Mouse (Mus musculus): ENCODE data around the gene Gm42417. TPM values are rescaled to one million over a fixed set of nuclear protein-coding genes. Genes with fewer than 3 reads are reported as not detected.

The Gm42417 gene
- polyA plus RNA-seq, 1 experiment from 2014 or later = 0.50 TPM

- ATAC-seq (ENCODE audit: low FRiP score) = no peak
- Histone ChIP-seq H3K36me3 (replicated peaks) (peaks cover 77% of the 10 kb centered on the region), H3K9ac (no peak overlapping the region), H3K27me3 (no peaks in the 10 kb centered on the region), H3K9me3 (no peaks in the 10 kb centered on the region), H3K27ac (peak overlapping the region; percentile 62), H3K4me1 (peaks cover 17% of the 10 kb centered on the region), H3K4me2 (no peak overlapping the region), H3K4me3 (replicated peaks) (no peak overlapping the region)
- WGBS = 92% methylated on average over 5 of the region's 5 CpGs
Observed at GRCm38 (mm10) chr1:36524058-36524457, 15.2 kb downstream of the Gm42417 start.

- H3K9ac ChIP-seq = no peak overlapping the region
- WGBS = 80% methylated on average over 9 of the region's 9 CpGs
- peaks cover 13% of the 10 kb centered on the region for H3K4me1 ChIP-seq
- no peaks in the 10 kb centered on the region for H3K9me3 ChIP-seq
- no peak overlapping the region for H3K4me2 ChIP-seq
- peaks cover 82% of the 10 kb centered on the region for H3K36me3 ChIP-seq (replicated peaks)
- H3K4me3 ChIP-seq (replicated peaks) = no peak overlapping the region
- ATAC-seq (ENCODE audit: low FRiP score) = no peak; the same call in 1 of the 2 replicates
- H3K27ac ChIP-seq = peak overlapping the region; percentile 62
- no peaks in the 10 kb centered on the region for H3K27me3 ChIP-seq
Observed at GRCm38 (mm10) chr1:36523332-36524013, 15.8 kb downstream of the Gm42417 start.

- ATAC-seq (ENCODE audit: low FRiP score) = no peak
- 92% methylated on average over 7 of the region's 7 CpGs for WGBS
- Histone ChIP-seq H3K4me2 (no peak overlapping the region), H3K4me3 (replicated peaks) (no peak overlapping the region), H3K27me3 (no peaks in the 10 kb centered on the region), H3K27ac (no peak overlapping the region), H3K4me1 (0 out of 2 replicates have a peak, but pooled peaks cover 2% of the 10 kb centered on the region), H3K9ac (no peak overlapping the region), H3K36me3 (replicated peaks) (peaks cover 86% of the 10 kb centered on the region), H3K9me3 (no peaks in the 10 kb centered on the region)
Observed at GRCm38 (mm10) chr1:36522210-36522609, 17.0 kb downstream of the Gm42417 start.

GRCm38 (mm10) chr1:36519626-36520025 lies 19.6 kb downstream of the Gm42417 start:
- H3K27me3 ChIP-seq = no peaks in the 10 kb centered on the region
- no peak overlapping the region for H3K4me2 ChIP-seq
- peaks cover 15% of the 10 kb centered on the region for H3K4me1 ChIP-seq
- no peak overlapping the region for H3K9ac ChIP-seq
- no peak overlapping the region for H3K4me3 ChIP-seq (replicated peaks)
- H3K9me3 ChIP-seq = no peaks in the 10 kb centered on the region
- 92% methylated on average over 11 of the region's 11 CpGs for WGBS
- H3K36me3 ChIP-seq (replicated peaks) = peaks cover 73% of the 10 kb centered on the region
- H3K27ac ChIP-seq = no peak overlapping the region
- no peak for ATAC-seq (ENCODE audit: low FRiP score)

- no peaks in the 10 kb centered on the region for H3K9me3 ChIP-seq
- H3K27ac ChIP-seq = no peak overlapping the region
- ATAC-seq (ENCODE audit: low FRiP score) = no peak
- no peak overlapping the region for H3K4me2 ChIP-seq
- peaks cover 29% of the 10 kb centered on the region for H3K4me1 ChIP-seq
- whole genome bisulfite sequencing = 87% methylated on average over 3 of the region's 3 CpGs
- peaks cover 64% of the 10 kb centered on the region for H3K36me3 ChIP-seq (replicated peaks)
- no peak overlapping the region for H3K4me3 ChIP-seq (replicated peaks)
- 0 out of 2 replicates have a peak overlapping the region, but pooled peaks have one; percentile 4 for H3K9ac ChIP-seq
- H3K27me3 ChIP-seq = no peaks in the 10 kb centered on the region
Observed at GRCm38 (mm10) chr1:36518259-36518658, 21.0 kb downstream of the Gm42417 start.

GRCm38 (mm10) chr1:36513718-36514117 lies 25.5 kb downstream of the Gm42417 start:
- no peak for ATAC-seq (ENCODE audit: low FRiP score)
- WGBS = 44% methylated on average over 2 of the region's 2 CpGs
- Histone ChIP-seq H3K27me3 (no peaks in the 10 kb centered on the region), H3K9me3 (no peaks in the 10 kb centered on the region), H3K36me3 (replicated peaks) (peaks cover 21% of the 10 kb centered on the region), H3K27ac (no peak overlapping the region), H3K4me2 (peak overlapping the region; percentile 93), H3K4me3 (replicated peaks) (peak overlapping the region; percentile 97), H3K9ac (no peak overlapping the region), H3K4me1 (peaks cover 33% of the 10 kb centered on the region)

- H3K27ac ChIP-seq = no peak overlapping the region
Observed at GRCm38 (mm10) chr1:36513310-36513709, 25.9 kb downstream of the Gm42417 start.

GRCm38 (mm10) chr1:36512966-36513280 lies 26.3 kb downstream of the Gm42417 start:
- Histone ChIP-seq H3K4me3 (replicated peaks) (peak overlapping the region; percentile 97), H3K9ac (peak overlapping the region; percentile 90), H3K4me2 (peak overlapping the region; percentile 93), H3K4me1 (peaks cover 33% of the 10 kb centered on the region), H3K9me3 (no peaks in the 10 kb centered on the region), H3K27ac (peak overlapping the region; percentile 99), H3K36me3 (replicated peaks) (peaks cover 19% of the 10 kb centered on the region), H3K27me3 (no peaks in the 10 kb centered on the region)
- 1% methylated on average over 16 of the region's 16 CpGs for WGBS
- no peak for ATAC-seq (ENCODE audit: low FRiP score)

More at GRCm38 (mm10) chr1:36513310-36513709, 25.9 kb downstream of the Gm42417 start:
- Histone ChIP-seq H3K4me1 (peaks cover 33% of the 10 kb centered on the region), H3K36me3 (replicated peaks) (peaks cover 19% of the 10 kb centered on the region), H3K27me3 (no peaks in the 10 kb centered on the region), H3K9ac (peak overlapping the region; percentile 90), H3K4me3 (replicated peaks) (peak overlapping the region; percentile 97), H3K9me3 (no peaks in the 10 kb centered on the region), H3K4me2 (peak overlapping the region; percentile 93)
- no peak for ATAC-seq (ENCODE audit: low FRiP score)
- WGBS = 6% methylated on average over 1 of the region's 1 CpGs

- peaks cover 19% of the 10 kb centered on the region for H3K36me3 ChIP-seq (replicated peaks)
- peak overlapping the region; percentile 99 for H3K27ac ChIP-seq
- H3K27me3 ChIP-seq = no peaks in the 10 kb centered on the region
- no peaks in the 10 kb centered on the region for H3K9me3 ChIP-seq
- WGBS = under 1% methylated on average over 97 of the region's 126 CpGs
- peak overlapping the region; percentile 93 for H3K4me2 ChIP-seq
- H3K9ac ChIP-seq = peak overlapping the region; percentile 90
- peak overlapping the region; percentile 97 for H3K4me3 ChIP-seq (replicated peaks)
- H3K4me1 ChIP-seq = peaks cover 33% of the 10 kb centered on the region
- peak; percentile 69 for ATAC-seq (ENCODE audit: low FRiP score)
Observed at GRCm38 (mm10) chr1:36512089-36512965, 26.9 kb downstream of the Gm42417 start.

- WGBS = 2% methylated on average over 45 of the region's 51 CpGs
- H3K27me3 ChIP-seq = no peaks in the 10 kb centered on the region
- peaks cover 16% of the 10 kb centered on the region for H3K36me3 ChIP-seq (replicated peaks)
- peak within 1 kb of the TSS; percentile 97 for H3K4me3 ChIP-seq (replicated peaks)
- H3K4me2 ChIP-seq = peak within 1 kb of the TSS; percentile 93
- peaks cover 33% of the 10 kb centered on the region for H3K4me1 ChIP-seq
- ATAC-seq (ENCODE audit: low FRiP score) = peak; percentile 98
- H3K9me3 ChIP-seq = no peaks in the 10 kb centered on the region
- peak within 1 kb of the TSS; percentile 90 for H3K9ac ChIP-seq
- peak within 1 kb of the TSS; percentile 99 for H3K27ac ChIP-seq
Observed at GRCm38 (mm10) chr1:36511289-36512021, 27.8 kb downstream of the Gm42417 start, which contains the start of gene Cnnm3. Gene Cnnm3, plus strand, starts transcription at chr1:36511867.

- H3K4me2 ChIP-seq = no peak overlapping the region
- H3K27ac ChIP-seq = no peak overlapping the region
- H3K27me3 ChIP-seq = no peaks in the 10 kb centered on the region
- H3K4me1 ChIP-seq = peaks cover 4% of the 10 kb centered on the region
- ATAC-seq (ENCODE audit: low FRiP score) = no peak
- no peaks in the 10 kb centered on the region for H3K9me3 ChIP-seq
- 89% methylated on average over 5 of the region's 5 CpGs for WGBS
- H3K9ac ChIP-seq = no peak overlapping the region
- peaks cover 20% of the 10 kb centered on the region for H3K36me3 ChIP-seq (replicated peaks)
- no peak overlapping the region for H3K4me3 ChIP-seq (replicated peaks)
Observed at GRCm38 (mm10) chr1:36508238-36508637, 31.0 kb downstream of the Gm42417 start.

- no peak overlapping the region for H3K4me2 ChIP-seq
- H3K9me3 ChIP-seq = no peaks in the 10 kb centered on the region
- H3K27me3 ChIP-seq = no peaks in the 10 kb centered on the region
- no peak overlapping the region for H3K4me3 ChIP-seq (replicated peaks)
- no peak overlapping the region for H3K27ac ChIP-seq
- H3K9ac ChIP-seq = no peak overlapping the region
- H3K36me3 ChIP-seq (replicated peaks) = peaks cover 18% of the 10 kb centered on the region
- no peak for ATAC-seq (ENCODE audit: low FRiP score)
- H3K4me1 ChIP-seq = no peaks in the 10 kb centered on the region
- WGBS = 3% methylated on average over 3 of the region's 3 CpGs
Observed at GRCm38 (mm10) chr1:36501261-36501660, 38.0 kb downstream of the Gm42417 start.

Measured in forebrain, embryonic 12.5 days (tissue).